Mouse (Mus musculus): ENCODE data around the gene Arvcf.
A peak's percentile ranks its signal among the peaks of the same experiment; 100 is the strongest.

Arvcf gene

DNA sequence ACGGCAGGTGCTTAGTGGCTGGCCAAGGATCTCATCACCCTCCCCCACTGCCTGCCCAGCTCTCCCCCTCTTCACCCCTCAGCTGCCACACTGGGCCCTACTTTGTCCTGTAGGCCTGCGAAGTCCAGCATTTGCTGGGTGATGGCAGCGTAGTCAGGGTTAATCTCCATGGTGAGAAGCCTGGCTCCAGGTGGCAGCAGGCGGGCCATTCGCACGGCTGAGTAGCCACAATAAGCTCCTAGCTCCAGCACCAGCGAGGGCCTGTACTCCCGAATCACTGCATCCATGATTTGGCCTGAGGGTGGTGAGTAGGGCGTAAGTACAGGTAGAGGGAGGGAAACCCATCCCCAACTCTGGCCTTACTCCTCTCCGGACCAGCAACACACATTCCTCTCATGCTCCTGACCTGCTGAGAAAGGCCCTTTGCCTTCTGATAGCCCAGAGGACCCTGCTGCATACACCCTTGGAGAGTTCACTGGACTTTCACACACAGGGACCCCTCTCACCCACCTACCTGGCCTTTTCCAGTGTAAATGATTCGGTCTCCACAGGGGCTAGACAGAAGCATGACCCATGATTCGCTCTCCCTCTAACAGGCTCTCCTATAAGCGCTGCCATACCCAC lies 63.2 kb downstream of the Arvcf start:
- peak; percentile 29 for DNase-seq

DNA sequence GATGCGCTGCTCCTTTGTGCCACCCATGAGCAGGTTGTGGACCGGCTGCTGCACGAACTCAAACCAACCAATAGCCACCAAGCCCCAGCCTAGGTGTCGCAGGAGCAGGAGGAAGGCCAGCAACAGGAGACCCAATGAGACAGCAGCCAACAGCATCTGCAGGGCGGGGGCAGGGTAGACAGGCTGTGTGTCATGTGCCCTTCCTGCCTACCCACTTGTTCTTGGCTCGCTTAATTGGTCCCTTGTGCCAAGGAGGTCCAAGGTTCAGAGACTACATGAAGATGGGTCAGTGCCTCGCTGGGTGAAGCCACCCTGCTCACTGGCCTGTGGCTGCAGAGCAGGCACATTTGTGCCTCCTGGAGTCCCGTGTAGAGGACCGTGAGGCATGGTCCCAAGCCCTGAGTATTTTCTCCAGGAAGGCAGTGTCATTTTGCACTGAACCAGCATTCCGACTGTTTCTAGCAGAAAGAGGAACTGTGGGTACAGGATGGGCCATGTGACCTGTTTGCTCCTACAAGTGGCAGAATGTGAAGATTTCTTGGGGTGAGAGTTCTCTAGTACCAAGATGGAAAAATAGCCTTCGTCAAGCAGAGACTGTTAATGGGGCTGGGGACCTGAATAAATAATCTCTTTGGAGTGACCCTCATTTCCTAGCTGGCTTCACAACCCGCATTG lies 64.0 kb downstream of the Arvcf start:
- no peak for DNase-seq

DNA sequence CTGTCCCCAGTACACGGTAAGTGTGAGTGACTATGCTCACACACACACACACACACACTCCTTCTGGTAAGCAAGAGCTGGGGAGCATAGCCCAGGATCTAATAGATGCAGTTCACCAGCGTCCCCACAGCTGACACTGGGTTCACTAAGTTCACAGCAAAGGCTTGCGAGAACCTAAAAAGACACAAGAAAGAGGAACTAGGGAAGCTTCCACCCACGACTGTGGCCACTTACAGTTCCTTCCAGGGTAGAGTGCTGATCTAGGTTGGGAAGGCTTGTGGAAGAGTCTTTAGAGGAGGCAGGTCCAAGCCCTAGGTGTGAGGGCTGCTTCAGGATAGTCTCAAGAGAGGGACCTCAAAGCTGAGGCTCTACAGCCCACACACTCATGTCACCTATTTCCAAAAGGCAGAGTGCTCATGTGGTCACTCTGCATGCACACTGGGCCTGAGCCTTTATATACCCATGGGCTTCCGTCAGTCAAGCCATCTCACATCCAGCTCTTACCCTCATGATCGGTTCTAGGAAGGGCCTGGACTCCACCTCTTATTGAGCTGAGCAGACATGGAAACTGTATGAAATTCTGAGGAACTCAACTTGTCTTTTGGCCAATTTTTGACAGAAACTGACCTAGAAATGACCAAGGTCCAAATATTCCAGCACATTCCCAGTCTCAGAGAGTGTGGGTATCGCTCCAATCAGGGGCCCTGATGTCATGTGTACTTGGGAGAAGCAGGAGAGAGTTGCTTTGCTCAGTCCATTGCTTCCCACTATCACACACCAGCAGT lies 65.2 kb downstream of the Arvcf start:
- DNase-seq, result no peak

DNA sequence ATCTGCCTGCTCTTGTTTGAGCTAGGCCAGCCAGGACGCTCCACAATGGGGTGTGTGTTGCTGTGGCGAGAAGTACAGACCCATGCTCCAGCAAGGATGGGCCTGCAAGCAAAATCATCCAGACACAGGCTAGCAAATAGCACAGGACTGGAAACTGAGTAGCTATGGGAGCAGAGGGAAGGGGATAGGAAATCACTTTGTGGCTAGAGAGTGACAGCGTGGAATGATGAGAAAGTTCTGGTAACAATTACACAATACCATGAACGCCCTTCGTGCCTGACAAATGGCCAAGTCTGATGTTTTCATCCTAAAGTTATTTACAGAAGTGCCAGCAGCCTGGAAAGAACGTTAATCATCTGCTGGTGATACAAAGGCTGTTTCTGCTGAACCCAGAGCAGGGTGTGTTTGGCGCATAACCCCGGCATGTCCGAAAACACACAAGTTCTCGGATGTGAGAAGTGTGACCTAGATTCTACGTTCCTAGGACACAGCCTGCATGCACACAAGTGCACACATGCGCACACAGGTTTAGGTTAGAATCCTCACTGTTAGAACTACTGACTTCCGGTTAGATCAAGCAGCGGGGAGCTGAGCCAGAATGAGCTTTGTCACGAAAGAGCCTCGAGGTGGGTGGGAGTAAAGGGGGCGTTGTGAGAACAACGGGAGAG lies 68.2 kb downstream of the Arvcf start:
- no peak for DNase-seq

DNA sequence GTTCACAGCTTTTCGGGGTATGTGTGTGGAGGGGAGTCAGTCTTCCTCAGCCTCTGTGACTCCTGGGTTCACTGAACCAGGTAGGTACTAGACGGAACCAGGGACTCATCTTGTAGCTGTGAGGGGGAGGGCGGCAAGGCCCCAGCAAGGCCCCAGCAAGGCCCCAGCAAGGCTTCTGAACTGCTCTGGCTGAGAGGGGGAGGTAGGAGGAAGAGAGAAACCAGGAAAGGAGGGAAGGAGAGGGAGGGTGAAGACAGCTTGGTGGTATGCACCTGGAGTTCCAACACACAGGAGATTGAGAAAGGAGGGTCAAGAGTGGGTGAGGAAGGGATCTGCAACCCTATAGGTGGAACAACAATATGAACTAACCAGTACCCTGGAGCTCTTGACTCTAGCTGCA lies 68.9 kb downstream of the Arvcf start:
- no peak for DNase-seq

DNA sequence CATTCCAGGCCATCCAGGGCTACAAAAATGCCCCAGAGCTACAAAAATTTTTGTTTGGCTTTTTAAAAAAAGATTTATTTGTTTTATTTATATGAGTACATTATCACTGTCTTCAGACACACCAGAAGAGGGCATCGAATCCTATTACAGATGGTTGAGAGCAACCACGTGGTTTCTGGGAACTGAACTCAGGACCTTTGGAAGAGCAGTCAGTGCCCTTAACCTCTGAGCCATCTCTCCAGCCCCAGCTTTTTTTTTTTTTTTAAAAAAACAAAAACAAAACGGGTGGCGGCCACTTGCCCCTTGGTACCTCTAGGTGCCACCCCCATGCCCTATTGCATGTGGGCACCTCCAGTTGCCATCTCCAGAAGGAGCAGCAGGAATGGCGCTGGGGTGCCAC lies 69.5 kb downstream of the Arvcf start:
- no peak for DNase-seq

DNA sequence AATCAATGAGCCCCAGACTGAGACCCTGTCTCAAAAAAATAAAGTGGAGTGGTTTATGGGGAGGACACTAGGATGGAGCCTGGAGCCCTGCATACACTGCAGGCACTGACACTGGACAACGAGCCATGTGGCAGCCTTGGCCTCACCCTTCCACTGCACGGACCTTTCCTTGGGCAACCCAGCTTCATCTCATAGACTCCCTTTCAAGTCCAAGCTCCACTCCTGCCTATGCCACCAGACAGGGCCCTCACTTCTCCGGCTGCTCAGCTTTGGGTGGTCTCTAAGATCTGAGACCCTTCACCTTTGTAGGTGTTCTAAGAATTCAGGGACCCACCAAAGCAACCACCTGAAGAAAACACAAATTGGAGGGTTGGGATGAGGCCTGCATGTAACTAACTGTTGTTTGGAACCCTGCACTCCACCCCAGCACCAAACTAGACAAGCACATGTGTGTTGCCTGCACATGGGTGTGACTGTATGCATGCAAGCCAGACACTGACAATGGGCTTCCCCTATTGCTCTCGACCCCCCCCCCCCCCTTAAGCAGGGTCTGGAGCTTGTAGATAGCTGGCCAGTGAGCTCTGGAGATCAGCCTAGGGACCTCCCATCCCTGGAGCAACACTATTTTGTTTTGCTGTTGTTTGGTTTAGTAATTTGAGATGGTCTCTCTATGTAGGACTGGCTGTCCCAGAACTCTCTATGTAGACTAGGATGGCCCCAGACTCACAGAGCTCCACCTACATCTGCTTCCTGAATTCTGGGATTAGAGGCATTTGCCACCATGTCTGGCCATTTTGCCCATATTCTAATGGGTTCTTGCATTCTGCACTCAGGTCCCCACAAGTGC lies 71.0 kb downstream of the Arvcf start:
- DNase-seq, result no peak

DNA sequence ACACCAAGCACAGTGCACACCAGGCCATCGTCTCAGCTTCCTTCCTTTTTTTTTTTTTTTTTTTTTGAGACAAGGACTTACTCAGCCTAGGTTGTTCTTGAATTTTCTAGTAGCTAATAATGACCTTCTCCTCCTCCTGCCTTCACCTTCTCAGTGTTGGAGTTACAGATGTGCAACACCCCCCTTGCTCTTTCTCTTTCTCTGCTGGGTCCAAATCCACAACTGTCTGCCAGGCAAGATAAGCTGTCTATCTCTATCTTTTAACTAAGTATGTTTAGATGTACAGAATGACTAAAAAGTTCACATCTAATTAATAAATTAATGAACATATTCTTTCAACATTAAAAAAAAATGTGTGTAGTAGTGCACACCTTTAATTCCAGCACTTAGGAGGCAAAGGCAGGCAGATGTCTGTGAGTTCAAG lies 71.6 kb downstream of the Arvcf start:
- DNase-seq, result no peak

DNA sequence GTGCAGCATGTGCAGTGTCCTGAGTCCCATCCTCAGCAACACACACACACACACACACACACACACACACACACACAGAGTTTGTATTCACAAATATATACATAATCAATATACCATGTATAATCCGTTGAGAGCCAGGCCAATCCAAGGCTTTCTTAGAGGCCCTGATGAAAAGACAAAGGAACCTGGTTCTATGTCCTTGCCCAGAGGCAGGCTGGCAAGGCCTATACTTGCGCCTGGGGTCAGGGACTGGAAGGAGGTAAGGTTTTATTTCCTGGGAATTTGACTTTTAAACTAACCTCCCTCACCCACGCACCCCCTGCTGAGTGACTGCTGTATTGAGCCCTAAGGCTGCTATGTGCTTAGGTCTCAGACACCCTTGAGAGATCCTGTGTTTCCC lies 72.6 kb downstream of the Arvcf start:
- no peak for DNase-seq

DNA sequence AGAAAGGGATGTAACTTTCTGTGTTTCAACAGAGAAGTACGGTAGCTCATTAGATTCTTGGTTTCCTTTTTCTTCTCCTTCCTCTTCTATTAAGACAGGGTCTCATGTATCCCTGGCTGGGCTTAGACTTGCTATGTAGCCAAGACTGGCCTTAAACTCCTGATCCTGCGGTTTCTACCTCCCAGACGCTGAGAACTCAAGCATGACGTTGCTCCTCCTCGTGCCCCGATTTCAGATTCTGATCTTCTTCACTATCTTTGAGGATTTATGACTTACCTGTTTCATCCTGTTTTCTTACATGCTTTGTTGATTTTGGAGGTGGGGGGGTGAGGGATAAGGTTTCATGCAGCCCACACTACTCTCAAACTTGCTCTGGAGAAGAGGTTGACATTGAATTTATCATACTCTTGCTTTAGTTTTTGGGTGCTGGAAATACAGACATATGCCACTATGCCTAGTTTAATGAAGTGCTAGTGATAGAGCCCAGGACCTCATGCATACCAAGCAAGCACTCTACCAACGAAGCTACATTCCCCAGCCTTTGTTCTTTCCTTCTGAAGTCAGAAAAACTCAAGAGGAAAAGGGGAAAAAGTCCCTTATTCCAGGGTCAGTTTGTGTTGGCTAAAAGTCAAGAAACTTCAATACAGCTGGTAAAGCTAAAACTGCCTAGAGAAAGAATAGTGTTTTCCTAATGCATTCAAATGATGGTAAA lies 75.4 kb downstream of the Arvcf start:
- no peak for DNase-seq

DNA sequence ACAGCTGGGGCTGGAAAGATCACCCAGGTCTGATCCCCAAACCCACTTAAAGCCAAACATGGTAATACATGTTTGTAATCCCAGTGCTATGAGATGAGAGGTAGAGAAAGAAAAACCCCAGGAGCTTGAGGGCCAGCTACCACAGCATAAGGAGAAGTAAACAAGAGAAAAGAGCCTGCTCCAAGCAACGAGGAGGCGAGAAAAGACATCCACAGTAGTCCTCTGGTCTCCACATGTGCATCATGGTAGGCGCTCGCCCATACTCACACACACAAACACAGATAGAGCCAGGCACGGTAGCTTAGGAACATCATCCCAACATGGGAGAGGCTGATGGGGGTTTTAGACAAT lies 75.9 kb downstream of the Arvcf start:
- no peak for DNase-seq

DNA sequence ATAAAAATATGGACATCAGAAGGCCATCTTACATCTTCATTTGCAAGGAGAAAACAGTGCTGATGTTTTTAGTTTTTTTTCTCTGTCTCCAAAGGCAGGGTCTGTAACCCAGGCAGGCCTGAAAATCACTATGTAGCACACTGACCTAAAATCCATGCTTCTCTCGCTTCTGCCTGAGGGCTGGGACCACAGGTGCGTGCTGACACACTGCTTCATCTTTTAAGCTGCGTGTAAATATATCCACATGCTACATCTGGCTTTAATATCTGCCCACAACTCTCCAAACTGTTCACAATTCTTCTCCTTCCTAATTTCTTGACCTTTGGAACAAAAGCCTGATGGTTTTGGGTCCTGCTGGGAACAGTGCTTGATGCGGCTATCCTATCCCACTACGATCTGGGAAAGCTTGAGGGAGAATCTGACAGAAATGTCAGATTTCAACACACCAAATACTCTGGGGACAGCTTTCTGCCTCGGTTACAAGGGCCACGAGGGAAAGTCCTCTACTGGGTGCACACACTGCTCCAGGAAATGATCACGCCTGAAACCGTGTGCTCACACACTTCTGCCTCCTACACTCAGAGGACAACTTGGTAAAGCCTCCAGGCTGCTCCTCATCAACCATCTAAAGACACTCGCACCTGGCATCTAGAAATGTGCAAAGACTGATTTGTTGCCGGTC lies 76.5 kb downstream of the Arvcf start:
- no peak for DNase-seq

DNA sequence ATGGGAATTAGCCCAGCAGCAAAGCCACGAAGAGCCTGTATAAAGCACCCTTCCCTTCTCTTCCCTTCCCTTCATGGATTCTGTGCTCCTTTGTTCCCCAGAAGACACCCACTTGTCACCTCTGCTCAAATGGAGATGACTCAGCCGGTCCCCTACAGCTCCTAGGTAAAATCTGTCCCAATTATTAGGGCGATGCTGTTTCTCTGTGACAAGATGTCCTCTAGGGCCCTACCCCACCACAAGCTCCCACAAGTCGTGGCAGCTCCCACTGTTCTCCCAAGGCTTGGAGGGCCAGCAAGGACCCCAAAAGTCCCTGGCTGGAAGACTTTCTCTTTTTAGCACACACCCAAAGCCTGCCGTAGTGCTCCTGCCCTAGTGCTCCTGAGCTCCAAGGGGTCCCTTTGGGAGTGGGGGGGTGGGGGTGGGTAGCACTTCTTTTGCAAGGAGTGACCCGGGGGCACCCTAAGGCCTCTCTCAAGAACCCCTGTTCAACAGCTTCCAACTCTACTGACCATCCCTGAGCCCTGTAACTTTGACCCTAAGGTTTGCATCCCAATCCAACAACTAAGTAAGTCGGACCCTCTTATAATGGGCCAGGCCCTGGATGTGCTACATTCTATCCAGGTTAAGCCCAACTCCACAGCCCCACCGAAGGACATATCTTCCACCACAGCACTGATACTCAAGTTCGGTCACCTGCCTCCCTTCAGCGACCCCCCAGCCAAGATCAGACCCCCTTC lies 77.7 kb downstream of the Arvcf start:
- DNase-seq, result no peak

DNA sequence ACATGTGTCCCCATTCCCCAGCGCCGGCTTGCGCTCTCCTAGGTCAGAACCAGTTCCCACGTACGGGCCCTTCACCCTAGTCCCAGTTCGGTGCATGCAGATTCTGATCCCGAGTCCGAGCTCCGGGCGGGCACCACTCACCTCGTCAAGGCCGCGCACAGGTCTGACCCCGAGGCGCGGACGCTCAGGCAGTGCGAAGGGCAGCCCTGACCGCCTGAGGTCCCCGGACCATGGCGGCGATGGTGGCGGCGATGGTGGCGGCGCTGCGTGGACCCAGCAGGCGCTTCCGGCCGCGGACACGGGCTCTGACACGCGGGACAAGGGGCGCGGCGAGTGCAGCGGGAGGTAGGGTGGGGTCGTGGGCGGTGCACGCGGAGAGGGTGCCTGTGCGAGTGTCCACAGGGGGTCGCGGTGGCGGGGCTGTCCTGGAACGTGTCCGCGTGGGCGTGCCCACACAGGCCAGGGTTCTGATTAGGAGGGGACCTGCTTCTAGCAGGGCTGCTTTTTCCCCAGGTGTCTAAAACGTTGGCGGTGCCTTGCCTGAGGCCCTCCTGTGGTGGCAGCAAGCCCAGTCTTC lies 78.3 kb downstream of the Arvcf start, which contains the start of gene Txnrd2:
TSS of gene Txnrd2 (plus strand) at position 170 of the 577 bp plus-strand sequence.
- DNase-seq, result peak; percentile 79

DNA sequence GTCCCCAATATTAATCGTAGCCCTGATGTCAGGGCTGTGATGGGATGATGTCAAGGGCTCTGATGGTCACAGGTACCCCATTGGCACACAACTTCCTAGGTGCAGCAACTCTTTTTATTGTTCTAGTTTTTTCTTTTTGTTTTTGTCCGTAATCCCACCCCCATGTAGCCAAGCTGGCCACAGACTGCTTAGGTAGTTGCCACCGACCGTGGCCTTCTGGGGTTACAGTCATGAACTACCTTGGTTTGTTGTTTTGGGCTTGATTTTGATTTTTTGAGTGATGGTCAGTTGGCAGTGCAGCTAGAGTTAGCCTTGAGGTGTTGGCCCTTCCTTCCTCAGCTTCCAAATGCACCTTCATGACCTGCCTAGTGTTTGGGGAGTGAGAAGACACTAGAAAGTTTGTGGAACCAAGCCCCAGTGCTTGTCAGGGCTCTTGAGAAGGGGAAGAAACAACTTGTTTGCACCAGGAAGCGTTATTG lies 78.9 kb downstream of the Arvcf start, which contains the start of gene Comt:
TSS of gene Comt (minus strand) at position 51 of the 479 bp plus-strand sequence.
- no peak for DNase-seq

DNA sequence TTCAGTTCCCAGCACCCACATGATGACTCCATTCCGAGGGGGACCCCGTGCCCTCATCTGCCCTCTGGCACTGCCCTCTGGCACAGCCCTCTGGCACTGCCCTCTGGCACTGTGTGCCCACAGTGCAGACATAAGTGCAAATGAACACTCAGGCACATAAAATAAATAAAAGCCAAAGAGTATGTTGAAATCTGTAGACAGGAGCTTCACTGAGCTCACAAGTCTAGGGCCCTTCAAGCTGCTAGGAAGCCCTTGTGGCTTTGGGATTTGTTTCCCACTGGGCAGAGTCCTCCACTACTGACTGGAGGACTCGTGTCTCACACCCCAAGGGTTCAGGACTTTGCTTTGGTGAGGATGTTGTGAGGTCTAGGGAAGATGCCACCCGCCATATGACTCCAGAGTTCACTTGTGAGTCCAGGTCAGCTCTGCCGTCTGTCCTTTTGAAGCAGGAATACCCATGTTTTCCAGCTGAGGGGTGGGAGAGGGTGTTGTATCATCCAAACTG lies 80.1 kb downstream of the Arvcf start:
- DNase-seq, result no peak

DNA sequence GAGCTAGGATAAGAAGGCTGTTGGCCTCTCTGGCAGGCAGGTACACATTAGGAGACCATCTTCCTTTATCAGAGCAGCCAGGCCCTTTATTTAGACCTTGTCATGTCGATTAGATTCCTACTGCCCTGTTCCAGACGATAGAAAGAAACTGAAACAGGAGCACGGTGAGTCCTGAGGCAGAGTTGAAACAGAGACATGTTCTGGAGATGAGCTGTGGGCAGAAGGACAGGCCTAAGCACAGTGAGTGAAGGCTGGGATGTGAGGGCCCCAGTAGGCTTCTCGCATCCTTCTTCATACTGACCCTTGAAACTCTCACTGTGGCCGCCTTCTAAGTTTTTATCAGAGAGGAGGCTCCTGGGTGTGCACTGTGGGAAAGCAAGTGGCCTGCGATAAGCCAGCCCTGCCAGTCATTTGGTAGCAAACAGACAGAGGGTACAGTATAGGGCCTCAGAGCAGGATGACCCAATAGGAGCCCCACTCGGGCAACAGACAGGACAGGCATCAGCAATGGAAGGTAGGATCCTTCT lies 80.6 kb downstream of the Arvcf start:
- no peak for DNase-seq

DNA sequence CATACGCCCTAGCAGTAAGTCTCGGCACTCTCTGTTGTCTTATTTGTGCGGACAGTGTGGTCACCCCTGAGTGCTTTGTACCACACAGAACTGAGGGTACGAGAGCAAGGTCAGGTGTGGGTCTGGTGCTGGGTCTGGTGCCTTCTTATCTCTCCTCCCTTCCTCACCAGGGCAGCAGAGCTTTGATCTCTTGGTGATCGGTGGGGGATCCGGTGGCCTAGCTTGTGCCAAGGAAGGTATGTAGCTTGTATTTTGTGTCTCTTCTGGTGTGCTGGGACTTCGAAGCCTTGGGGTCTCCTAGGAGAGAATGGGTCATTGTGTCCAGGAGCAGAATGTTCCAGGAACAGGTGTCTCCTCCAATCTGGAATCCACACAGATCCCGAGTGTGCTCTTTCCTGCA lies 81.7 kb downstream of the Arvcf start:
- DNase-seq, result no peak

DNA sequence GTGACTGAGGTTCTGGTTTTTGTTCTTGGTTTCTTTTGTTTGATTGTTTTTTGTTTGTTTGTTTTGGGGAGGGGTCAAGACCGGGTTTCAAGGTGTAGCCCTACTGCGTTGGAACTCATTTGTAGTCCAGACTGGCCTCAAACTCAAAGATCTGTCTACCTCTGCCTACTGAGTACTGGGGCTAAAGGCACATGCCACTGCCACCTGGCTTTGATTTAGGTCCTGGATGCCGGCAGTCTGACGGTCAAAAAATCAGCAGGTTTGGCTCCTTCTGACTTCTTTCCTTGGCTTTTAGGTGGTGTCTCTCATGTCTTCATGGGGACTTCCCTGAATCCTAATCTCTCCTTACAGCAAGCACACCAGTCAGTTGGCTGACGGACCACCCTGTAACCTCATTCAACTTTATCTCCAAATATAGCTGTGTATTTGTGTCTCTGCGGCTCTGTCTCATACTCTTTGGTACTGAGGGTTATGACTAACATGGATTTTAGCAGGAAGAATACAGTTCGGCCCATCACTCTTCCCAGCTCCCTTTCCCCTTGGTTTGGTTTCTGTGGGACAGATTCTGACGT lies 82.7 kb downstream of the Arvcf start:
- no peak for DNase-seq
